Mouse (Mus musculus) liver, adult 2 months (tissue): ENCODE data around the gene Cacna1a. TPM values are rescaled to one million over a fixed set of nuclear protein-coding genes. Genes with fewer than 3 reads are reported as not detected.
"Not testable (repeated sequence)": the region's sequence is repeated elsewhere in the genome, so short reads cannot be mapped to it uniquely, and the experiment has no call there.

Source experiments
- DNase-seq: peaks from one replicate; pipeline ENCODE4 v3.0.0-alpha.2; 2011; ENCODE audit warnings: low read depth, low spot score; ENCODE audit errors: extremely low read depth
- H3K27ac ChIP-seq: fragments of 200-500 bp; replicated peaks from 2 replicates; pipeline ENCODE4 v1.5.1; 2012; ENCODE audit warnings: low read depth, mild to moderate bottlenecking, control low read depth, inconsistent platforms, low read length; ENCODE audit not compliant: insufficient read depth
- H3K27me3 ChIP-seq: fragments of 200-500 bp; 2 replicates; pipeline ENCODE4 v1.6.1; 2012; ENCODE audit warnings: mild to moderate bottlenecking, moderate library complexity, low read length, inconsistent platforms; ENCODE audit not compliant: control insufficient read depth, insufficient read depth
- H3K36me3 ChIP-seq: fragments of 200-500 bp; 2 replicates; pipeline ENCODE4 v1.6.1; 2012; ENCODE audit warnings: low read length, inconsistent platforms; ENCODE audit not compliant: control insufficient read depth, insufficient read depth
- H3K4me1 ChIP-seq: fragments of 200-500 bp; 2 replicates; pipeline ENCODE4 v1.6.1; 2011; ENCODE audit warnings: low read length; ENCODE audit not compliant: control insufficient read depth, insufficient read depth
- H3K4me3 ChIP-seq: fragments of 200-500 bp; 2 replicates; pipeline ENCODE4 v1.5.1; 2011; ENCODE audit warnings: low read depth, mild to moderate bottlenecking, control low read depth, low read length, moderate library complexity; ENCODE audit not compliant: insufficient read depth
- H3K79me2 ChIP-seq: fragments of 200-500 bp; 2 replicates; pipeline ENCODE4 v1.6.1; 2012; ENCODE audit warnings: inconsistent platforms, mild to moderate bottlenecking, low read length, moderate library complexity; ENCODE audit not compliant: control insufficient read depth, insufficient read depth
- H3K9ac ChIP-seq: fragments of 200-500 bp; 2 replicates; pipeline ENCODE4 v1.6.1; 2012; ENCODE audit warnings: low read depth, mild to moderate bottlenecking, control low read depth, inconsistent platforms, low read length
- CTCF ChIP-seq: fragments of 200-500 bp; IDR thresholded peaks from 2 replicates; pipeline ENCODE4 v1.5.1; 2011; ENCODE audit warnings: low read depth, low read length, control low read depth
- POLR2A ChIP-seq: fragments of 200-500 bp; IDR thresholded peaks from 2 replicates; pipeline ENCODE4 v1.6.1; 2011; ENCODE audit warnings: low read length, control low read depth; ENCODE audit not compliant: insufficient read depth; ENCODE audit errors: extremely low read depth
- WGBS: fragments of 180-500 bp; shearing (Covaris S2); methylation state at CpG from one replicate; pipeline ENCODE4 v1.1.7; 2018; 5-methylcytosine and 5-hydroxymethylcytosine counted together
- polyA plus RNA-seq: library from polyadenylated mRNA; depleted of rRNA; stranded (reverse); fragments of >200 nt; gene quantifications from 2 replicates; pipeline ENCODE4 v1.2.3, GENCODE M21; 2012
- total RNA-seq: library from RNA; depleted of rRNA; stranded (reverse); fragments of >200 nt; gene quantifications from 2 replicates; pipeline ENCODE4 v1.2.3, GENCODE M21; 2014

Gene Cacna1a
- total and polyA plus RNA-seq, 2 experiments = 0.28 to 3.2 TPM

DNA sequence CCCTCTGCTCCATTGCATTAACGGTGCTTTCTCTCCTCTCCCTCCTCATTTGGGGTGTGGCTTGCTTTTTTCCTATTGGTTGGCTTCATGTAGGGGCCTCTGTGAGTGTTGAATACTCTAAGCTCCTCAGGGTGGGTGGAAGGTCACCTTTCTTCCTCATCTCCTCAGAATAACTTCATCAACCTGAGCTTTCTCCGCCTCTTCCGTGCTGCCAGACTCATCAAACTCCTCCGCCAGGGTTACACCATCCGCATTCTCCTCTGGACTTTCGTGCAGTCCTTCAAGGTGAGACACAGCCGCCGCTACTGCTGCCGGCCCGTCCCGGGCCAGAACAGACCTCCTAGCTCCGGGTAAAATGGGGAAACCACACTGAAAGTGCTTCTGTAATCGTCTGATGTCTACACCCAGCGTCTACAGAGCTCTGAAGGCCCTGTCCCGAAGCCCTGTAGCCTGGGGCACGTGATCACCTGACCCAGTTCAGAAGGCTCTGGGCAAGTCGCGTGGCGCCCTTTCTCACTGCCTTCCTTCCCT, 213.0 kb downstream of the Cacna1a start:
- Histone ChIP-seq H3K79me2 (no peaks in the 10 kb centered on the region), H3K4me3 (peak overlapping the region; percentile 44), H3K36me3 (no peaks in the 10 kb centered on the region), H3K4me1 (no peaks in the 10 kb centered on the region), H3K27me3 (0 out of 2 replicates have a peak, but pooled peaks cover 3% of the 10 kb centered on the region), H3K9ac (no peak overlapping the region; the same call in 1 of the 2 replicates), H3K27ac (no peak overlapping the region)
- WGBS = 9% methylated on average over 19 of the region's 19 CpGs
- no peak for DNase-seq
- no peak for TF ChIP-seq POLR2A
- no peak for TF ChIP-seq CTCF

DNA sequence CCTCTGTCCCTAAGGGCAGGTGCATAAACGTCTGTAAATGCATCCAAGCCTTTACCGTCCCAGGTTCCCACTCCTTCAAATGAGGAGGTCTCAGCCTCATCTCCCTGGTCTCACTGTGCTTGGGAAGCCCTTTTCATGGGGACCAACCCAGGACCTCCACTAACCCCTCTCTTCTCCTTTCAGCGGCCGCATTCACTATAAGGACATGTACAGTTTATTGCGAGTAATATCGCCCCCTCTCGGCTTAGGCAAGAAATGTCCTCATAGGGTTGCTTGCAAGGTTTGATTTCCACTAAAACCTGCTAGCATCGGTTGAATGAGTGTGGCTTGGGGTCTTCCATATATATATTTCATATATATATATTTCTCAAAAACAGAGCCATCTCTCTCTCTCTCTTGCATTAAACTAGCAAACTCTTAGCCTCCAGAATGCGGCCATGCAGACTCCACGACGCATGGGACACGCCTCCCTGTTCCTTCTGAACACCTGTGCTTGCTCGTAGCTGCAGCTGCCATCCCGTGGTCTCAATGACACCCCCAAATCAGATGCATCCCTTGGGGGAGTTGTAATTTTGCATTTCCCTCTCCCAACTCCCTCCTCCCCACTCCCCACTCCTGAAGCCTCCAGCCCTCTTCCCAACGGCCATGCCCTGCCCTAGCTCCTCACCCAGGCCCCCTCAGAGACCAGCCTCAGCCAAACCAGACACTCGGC, 226.4 kb downstream of the Cacna1a start:
- H3K79me2 ChIP-seq = no peaks in the 10 kb centered on the region
- peak; percentile 25 for DNase-seq
- no peaks in the 10 kb centered on the region for H3K27me3 ChIP-seq
- peak; percentile 32; the same call in 1 of the 2 replicates for TF ChIP-seq CTCF
- no peak for TF ChIP-seq POLR2A
- no peak overlapping the region for H3K27ac ChIP-seq
- no peaks in the 10 kb centered on the region for H3K36me3 ChIP-seq
- 41% methylated on average over 16 of the region's 16 CpGs for WGBS
- H3K4me3 ChIP-seq = no peak overlapping the region
- no peak overlapping the region for H3K9ac ChIP-seq
- H3K4me1 ChIP-seq = no peaks in the 10 kb centered on the region

DNA sequence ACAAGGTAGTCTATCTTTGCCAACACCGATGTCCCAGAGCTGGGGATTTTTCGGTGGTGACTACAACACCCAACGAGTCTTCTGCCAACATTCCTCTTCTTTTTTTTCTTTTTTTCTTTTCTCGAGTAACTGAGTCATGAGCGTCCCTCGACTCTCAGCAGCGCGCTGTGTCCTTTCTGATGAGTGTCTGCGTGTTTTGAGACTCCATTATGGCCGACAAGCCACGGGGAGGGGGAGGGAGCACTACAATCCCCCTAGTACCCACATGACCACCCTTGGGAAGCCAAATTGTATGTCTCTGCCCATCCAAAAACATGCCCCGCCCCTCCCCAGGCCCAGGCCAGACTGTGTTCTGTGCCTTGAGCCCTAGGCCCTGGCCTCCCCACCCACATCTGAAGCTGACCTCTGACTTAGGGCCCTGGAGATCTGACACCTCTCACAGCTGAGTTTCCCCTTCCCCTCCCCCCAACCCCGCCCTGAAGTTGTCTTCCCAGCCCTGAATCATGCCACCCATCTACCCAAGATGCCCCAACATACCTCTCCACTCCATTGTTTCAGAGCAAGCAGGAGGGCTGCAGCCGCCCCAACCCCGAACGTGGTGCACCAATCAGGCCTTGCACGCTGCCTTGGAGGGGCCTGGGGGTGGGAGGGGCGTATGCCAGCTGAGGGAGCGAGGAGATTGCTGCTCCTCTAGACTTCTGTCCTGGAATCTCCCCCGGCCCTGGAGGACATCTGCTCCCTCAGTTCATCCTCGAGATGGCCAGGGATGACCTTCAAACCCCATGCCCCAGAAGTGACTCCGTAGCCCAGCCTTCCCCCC, 227.6 kb downstream of the Cacna1a start:
- H3K4me3 ChIP-seq = no peak overlapping the region
- H3K4me1 ChIP-seq = no peaks in the 10 kb centered on the region
- TF ChIP-seq CTCF = no peak
- no peak for TF ChIP-seq POLR2A
- 49% methylated on average over 22 of the region's 22 CpGs for WGBS
- H3K79me2 ChIP-seq = no peaks in the 10 kb centered on the region
- H3K36me3 ChIP-seq = no peaks in the 10 kb centered on the region
- H3K27me3 ChIP-seq = no peaks in the 10 kb centered on the region
- DNase-seq = no peak
- H3K27ac ChIP-seq = no peak overlapping the region
- no peak overlapping the region for H3K9ac ChIP-seq

DNA sequence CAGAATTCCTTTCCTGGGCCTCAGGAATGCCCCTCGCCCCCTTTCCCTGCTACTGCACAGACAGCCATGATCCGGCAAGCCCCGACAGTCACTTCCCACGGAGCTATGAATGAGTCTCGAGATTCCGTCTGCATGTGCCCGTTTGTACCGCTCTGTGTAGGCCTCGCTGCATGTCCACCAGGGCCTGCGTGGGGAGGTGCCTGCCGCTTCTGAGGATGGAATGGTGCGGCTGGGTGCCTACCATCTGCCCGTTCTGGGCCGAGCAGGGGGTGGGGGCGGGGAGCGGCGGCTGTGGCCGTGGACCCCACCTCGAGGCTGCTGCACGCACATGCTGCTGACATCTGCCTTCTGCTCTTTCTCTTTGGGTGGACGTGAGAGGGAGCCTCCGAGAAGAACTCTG, 228.8 kb downstream of the Cacna1a start:
- H3K36me3 ChIP-seq = no peaks in the 10 kb centered on the region
- no peaks in the 10 kb centered on the region for H3K27me3 ChIP-seq
- no peak for TF ChIP-seq CTCF
- no peak for TF ChIP-seq POLR2A
- DNase-seq = no peak
- no peak overlapping the region for H3K27ac ChIP-seq
- WGBS = 52% methylated on average over 22 of the region's 22 CpGs
- H3K4me3 ChIP-seq = no peak overlapping the region
- H3K79me2 ChIP-seq = no peaks in the 10 kb centered on the region
- no peaks in the 10 kb centered on the region for H3K4me1 ChIP-seq
- no peak overlapping the region for H3K9ac ChIP-seq

DNA sequence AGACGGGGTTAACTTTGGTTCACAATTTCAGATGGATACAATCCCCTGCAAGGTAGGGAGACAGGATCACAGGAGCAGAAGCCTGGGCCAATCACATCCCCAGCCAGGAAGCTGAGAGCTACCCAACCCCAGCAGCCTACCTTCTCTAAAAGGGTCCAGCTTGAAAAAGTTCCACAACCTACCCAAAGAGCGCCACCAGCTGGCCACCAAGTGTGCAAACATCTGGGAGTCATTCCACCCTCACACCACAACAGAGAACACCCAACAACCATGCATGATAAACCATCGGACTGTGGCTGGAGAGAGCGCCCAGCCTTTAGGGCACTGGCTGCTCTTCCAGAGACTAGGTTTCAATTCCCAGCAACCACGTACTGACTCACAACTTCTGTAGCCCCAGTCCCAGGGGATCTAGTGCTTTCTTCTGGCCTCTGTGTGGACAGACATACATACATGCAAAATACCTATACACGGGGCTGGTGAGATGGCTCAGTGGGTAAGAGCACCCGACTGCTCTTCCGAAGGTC, 232.9 kb downstream of the Cacna1a start:
- Histone ChIP-seq H3K9ac (no peak overlapping the region), H3K27me3 (no peaks in the 10 kb centered on the region), H3K79me2 (no peaks in the 10 kb centered on the region), H3K36me3 (no peaks in the 10 kb centered on the region), H3K4me1 (no peaks in the 10 kb centered on the region), H3K4me3 (no peak overlapping the region), H3K27ac (no peak overlapping the region)
- WGBS = 78% methylated on average over 8 of the region's 8 CpGs
- TF ChIP-seq CTCF (no peak), POLR2A (no peak)
- DNase-seq = no peak

DNA sequence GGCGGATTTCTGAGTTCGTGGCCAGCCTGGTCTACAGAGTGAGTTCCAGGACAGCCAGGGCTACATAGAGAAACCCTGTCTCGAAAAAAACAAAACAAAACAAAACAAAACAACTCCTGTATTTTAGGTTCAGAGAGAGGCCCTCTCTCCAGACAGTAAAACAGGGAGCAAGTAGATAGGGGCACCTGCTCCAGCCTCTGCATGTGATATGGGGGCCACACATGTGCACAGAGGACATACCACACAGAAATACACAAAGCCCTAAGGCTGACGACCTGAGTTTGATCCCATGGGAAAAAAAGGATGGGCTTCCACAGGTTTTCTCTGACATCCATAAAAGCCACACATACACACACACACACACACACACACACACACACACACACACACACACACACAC, 235.2 kb downstream of the Cacna1a start:
- not testable (repeated sequence) for H3K79me2 ChIP-seq, H3K4me3 ChIP-seq, H3K4me1 ChIP-seq, DNase-seq, H3K36me3 ChIP-seq, H3K9ac ChIP-seq, H3K27ac ChIP-seq, H3K27me3 ChIP-seq
- 80% methylated on average over 4 of the region's 4 CpGs for WGBS
